Mouse (Mus musculus): ENCODE data around the gene Il22ra1. TPM values are rescaled to one million over a fixed set of nuclear protein-coding genes. Genes with fewer than 3 reads are reported as not detected.

Gene Il22ra1
- polyA plus RNA-seq, 1 experiment from 2014 or later: not detected

Other genes with a start within 250 kb of the Il22ra1 start
- 0.15 and 0.70 TPM in 2 replicates for gene Stpg1, start 233.4 kb upstream of the Il22ra1 start, polyA plus RNA-seq (2014; fragmentation: Nextera tagmentation; extraction: Ambion mirVana)
- 4.0 and 4.5 TPM in 2 replicates for gene Nipal3, start 233.1 kb upstream of the Il22ra1 start, polyA plus RNA-seq (2014; fragmentation: Nextera tagmentation; extraction: Ambion mirVana)
- gene Grhl3, start 154.5 kb upstream of the Il22ra1 start, polyA plus RNA-seq (2014; fragmentation: Nextera tagmentation; extraction: Ambion mirVana): 5.1 and 5.8 TPM in 2 replicates
- gene Ifnlr1, start 41.9 kb upstream of the Il22ra1 start, polyA plus RNA-seq (2014; fragmentation: Nextera tagmentation; extraction: Ambion mirVana): 0.65 and 0.98 TPM in 2 replicates
- gene Myom3, start 31.5 kb downstream of the Il22ra1 start, polyA plus RNA-seq (2014; fragmentation: Nextera tagmentation; extraction: Ambion mirVana): 0.12 TPM in 1 of 2 replicates, not detected in the other
- gene Srsf10, start 127.6 kb downstream of the Il22ra1 start, polyA plus RNA-seq (2014; fragmentation: Nextera tagmentation; extraction: Ambion mirVana): 144 and 147 TPM in 2 replicates
- 133 and 137 TPM in 2 replicates for gene Pnrc2, start 145.7 kb downstream of the Il22ra1 start, polyA plus RNA-seq (2014; fragmentation: Nextera tagmentation; extraction: Ambion mirVana)
- 0.36 and 0.38 TPM in 2 replicates for gene Cnr2, start 167.2 kb downstream of the Il22ra1 start, polyA plus RNA-seq (2014; fragmentation: Nextera tagmentation; extraction: Ambion mirVana)
- 50.1 and 63.0 TPM in 2 replicates for gene Fuca1, start 192.6 kb downstream of the Il22ra1 start, polyA plus RNA-seq (2014; fragmentation: Nextera tagmentation; extraction: Ambion mirVana)
- 91.6 and 96.7 TPM in 2 replicates for gene Hmgcl, start 218.3 kb downstream of the Il22ra1 start, polyA plus RNA-seq (2014; fragmentation: Nextera tagmentation; extraction: Ambion mirVana)
- 16.8 and 19.0 TPM in 2 replicates for gene Gale, start 235.6 kb downstream of the Il22ra1 start, polyA plus RNA-seq (2014; fragmentation: Nextera tagmentation; extraction: Ambion mirVana)
- 65.5 and 67.7 TPM in 2 replicates for gene Lypla2, start 244.5 kb downstream of the Il22ra1 start, polyA plus RNA-seq (2014; fragmentation: Nextera tagmentation; extraction: Ambion mirVana)

All from heart, embryonic 14.5 days (tissue).